Mouse (Mus musculus) embryo, embryonic 11 days (tissue): ENCODE measurements around the gene Rhcg.

ENCODE experiments used
- DNase-seq: peaks from one replicate; pipeline ENCODE4 v3.0.0-alpha.2; 2015

Rhcg gene

GRCm38 (mm10) chr7:79600122-79600521 is 17.3 kb downstream of the Rhcg start:
- no peak for DNase-seq

GRCm38 (mm10) chr7:79594854-79595253 is 22.6 kb downstream of the Rhcg start:
- DNase-seq, result peak; percentile 85

GRCm38 (mm10) chr7:79591812-79592731 is 25.4 kb downstream of the Rhcg start:
- peak; percentile 69 for DNase-seq

GRCm38 (mm10) chr7:79590560-79591110 is 26.8 kb downstream of the Rhcg start:
- no peak for DNase-seq

- DNase-seq, result no peak
Measured at GRCm38 (mm10) chr7:79589763-79590559, 27.5 kb downstream of the Rhcg start.

- DNase-seq, result no peak
Measured at GRCm38 (mm10) chr7:79588284-79588683, 29.2 kb downstream of the Rhcg start.

GRCm38 (mm10) chr7:79578851-79579241 is 38.6 kb downstream of the Rhcg start:
- peak; percentile 70 for DNase-seq

- DNase-seq, result peak; percentile 55
Measured at GRCm38 (mm10) chr7:79577931-79578850, 39.3 kb downstream of the Rhcg start.

- DNase-seq, result peak; percentile 59
Measured at GRCm38 (mm10) chr7:79577096-79577874, 40.2 kb downstream of the Rhcg start.

- DNase-seq, result peak; percentile 75
Measured at GRCm38 (mm10) chr7:79576659-79577058, 40.8 kb downstream of the Rhcg start.

GRCm38 (mm10) chr7:79572191-79572818 is 45.2 kb downstream of the Rhcg start:
- DNase-seq, result peak; percentile 46

GRCm38 (mm10) chr7:79568937-79569535 is 48.4 kb downstream of the Rhcg start:
- DNase-seq, result no peak

- no peak for DNase-seq
Measured at GRCm38 (mm10) chr7:79568212-79568611, 49.2 kb downstream of the Rhcg start.

- no peak for DNase-seq
Measured at GRCm38 (mm10) chr7:79563675-79564074, 53.8 kb downstream of the Rhcg start.

- DNase-seq, result no peak
Measured at GRCm38 (mm10) chr7:79562385-79562784, 55.1 kb downstream of the Rhcg start.

- no peak for DNase-seq
Measured at GRCm38 (mm10) chr7:79558698-79559097, 58.8 kb downstream of the Rhcg start.

- no peak for DNase-seq
Measured at GRCm38 (mm10) chr7:79557728-79558221, 59.7 kb downstream of the Rhcg start.

GRCm38 (mm10) chr7:79555368-79556034 is 62.0 kb downstream of the Rhcg start:
- DNase-seq, result peak; percentile 84

GRCm38 (mm10) chr7:79552702-79553101 is 64.8 kb downstream of the Rhcg start:
- no peak for DNase-seq
